Comparison of ENCODE assay signal across 9 mouse cellular contexts in the genomic region with DNA sequence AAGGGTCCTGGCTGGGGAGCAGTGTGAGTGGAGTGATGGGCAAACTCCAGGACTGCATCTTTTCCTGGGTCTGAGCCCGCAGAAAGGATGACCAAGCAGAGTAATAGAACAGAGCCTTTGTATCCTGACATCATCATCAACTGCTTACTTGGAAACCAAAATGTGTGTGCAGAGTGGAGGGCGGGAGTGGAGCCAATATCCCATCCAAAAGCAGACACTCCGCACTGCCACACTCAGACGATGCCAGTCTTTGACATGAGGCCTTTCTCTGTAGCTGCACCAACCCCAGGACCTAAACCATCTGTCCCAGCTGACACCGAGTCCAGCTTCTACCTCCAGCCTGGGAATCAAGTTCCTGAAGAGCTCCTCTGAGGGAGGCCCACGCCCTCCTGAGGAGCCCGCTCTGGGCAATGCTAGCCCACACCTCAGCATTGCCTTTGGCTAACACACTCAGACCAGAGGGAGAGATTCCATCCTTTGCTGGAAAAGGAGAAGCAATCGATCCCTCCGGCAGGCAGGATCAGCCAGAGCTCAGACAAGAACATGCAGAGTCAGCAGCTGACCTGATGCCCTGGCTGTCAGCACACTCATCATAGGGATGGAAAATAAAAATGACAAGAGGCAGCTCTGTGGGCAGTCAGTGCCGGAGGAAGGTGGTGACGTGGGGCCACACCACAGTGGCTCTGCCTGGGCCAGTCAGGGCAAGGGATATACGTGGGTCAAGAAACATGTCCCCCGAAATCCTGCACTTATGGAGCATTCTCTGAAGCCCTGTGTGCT.
"Had no signal": no experiment of that assay in that cellular context is flagged by ENCODE, and none has a peak within 500 bp of the region (broad histone marks: within the 10 kb centered on the region; RNA-seq: fewer than 3 reads in every experiment).

No protein-coding gene starts in this region.

- ATAC-seq: liver, postnatal 0 days; midbrain, embryonic 13.5 days had no signal

- H3K4me3 ChIP-seq: left cerebral cortex, adult 2 months; liver, embryonic 13.5 days; midbrain, embryonic 13.5 days had no signal

- H3K4me1 ChIP-seq: midbrain, embryonic 13.5 days had no signal

- H3K4me2 ChIP-seq: liver, embryonic 13.5 days; midbrain, embryonic 13.5 days had no signal

- H3K9ac ChIP-seq: liver, embryonic 13.5 days; liver, postnatal 0 days; midbrain, embryonic 13.5 days had no signal

- H3K27ac ChIP-seq: left cerebral cortex, adult 2 months; liver, embryonic 13.5 days; midbrain, embryonic 13.5 days had no signal

- H3K27me3 ChIP-seq: liver, embryonic 13.5 days; midbrain, embryonic 13.5 days had no signal

- DNase-seq: kidney, postnatal 25 days; liver; liver, embryonic 13.5 days; liver, postnatal 0 days; lung, postnatal 36 days; right cerebral cortex, postnatal 14 days; thymus, postnatal 36 days had no signal

- H3K36me3 ChIP-seq: liver, embryonic 13.5 days had no signal

- H3K9me3 ChIP-seq: liver, embryonic 13.5 days; midbrain, embryonic 13.5 days had no signal
